Mouse (Mus musculus) kidney, embryonic 14.5 days (tissue): ENCODE measurements at regions not wholly inside any gene's neighbourhood (a gene's known extent, or its start where the extent isn't known, plus 50 kb on each side); places are given as distances from the start of the nearest gene placed in this dataset.

Experiments used
- ATAC-seq: fragments of 200-750 bp; cut with Nextera tagmentation; 2 replicates; pipeline ENCODE4 v1.8.0; 2017; ENCODE audit warnings: moderate number of reproducible peaks, mild to moderate bottlenecking, moderate TSS enrichment, moderate library complexity; ENCODE audit not compliant: low FRiP score, low TSS enrichment
- H3K27ac ChIP-seq: fragments of 300-500 bp; sonication (generic); 2 replicates; pipeline ENCODE4 v1.5.1; 2014; ENCODE audit warnings: low read depth, mild to moderate bottlenecking, low read length, moderate library complexity, mixed read lengths
- H3K27me3 ChIP-seq: fragments of 300-500 bp; sonication (generic); 2 replicates; pipeline ENCODE4 v1.6.1; 2014; ENCODE audit warnings: mild to moderate bottlenecking, low read length; ENCODE audit not compliant: control insufficient read depth, insufficient read depth
- H3K36me3 ChIP-seq: fragments of 300-500 bp; sonication (generic); 2 replicates; pipeline ENCODE4 v1.6.1; 2014; ENCODE audit warnings: low read length, mixed read lengths; ENCODE audit not compliant: control insufficient read depth, insufficient read depth
- H3K4me1 ChIP-seq: fragments of 300-500 bp; sonication (generic); 2 replicates; pipeline ENCODE4 v1.6.1; 2014; ENCODE audit warnings: low read length, mixed read lengths; ENCODE audit not compliant: control insufficient read depth, insufficient read depth
- H3K4me2 ChIP-seq: fragments of 300-500 bp; sonication (generic); replicated peaks from 2 replicates; pipeline ENCODE4 v1.6.1; 2014; ENCODE audit warnings: low read depth, mild to moderate bottlenecking, low read length
- H3K4me3 ChIP-seq: fragments of 300-500 bp; sonication (generic); 2 replicates; pipeline ENCODE4 v1.5.1; 2014; ENCODE audit warnings: mild to moderate bottlenecking, low read length
- H3K9ac ChIP-seq: fragments of 300-500 bp; sonication (generic); 2 replicates; pipeline ENCODE4 v1.6.1; 2014; ENCODE audit warnings: low read depth, mild to moderate bottlenecking, low read length, moderate library complexity
- H3K9me3 ChIP-seq: fragments of 300-500 bp; sonication (generic); 2 replicates; pipeline ENCODE4 v1.6.1; 2016; ENCODE audit warnings: low read length; ENCODE audit not compliant: control insufficient read depth
- WGBS: fragments of 180-500 bp; shearing (Covaris S2); extraction: QIAGEN DNeasy Blood & Tissue Kit; methylation state at CpG from one replicate; pipeline ENCODE4 v1.1.7; 2014; 5-methylcytosine and 5-hydroxymethylcytosine counted together

- no peak for ATAC-seq
- no peak overlapping the region for H3K9ac ChIP-seq
- H3K4me1 ChIP-seq, result no peaks in the 10 kb centered on the region
- H3K27me3 ChIP-seq, result no peaks in the 10 kb centered on the region
- 93% methylated on average over 1 of the region's 1 CpGs for WGBS
- H3K4me3 ChIP-seq, result no peak overlapping the region
- H3K4me2 ChIP-seq, result no peak overlapping the region
- H3K27ac ChIP-seq, result no peak overlapping the region
- H3K9me3 ChIP-seq, result no peaks in the 10 kb centered on the region
- no peaks in the 10 kb centered on the region for H3K36me3 ChIP-seq
Observed at GRCm38 (mm10) chr12:35863141-35863540, 62.3 kb upstream of the Agr3 start.

GRCm38 (mm10) chr12:35853159-35853558 lies 72.3 kb upstream of the Agr3 start:
- H3K4me1 ChIP-seq, result no peaks in the 10 kb centered on the region
- WGBS, result 74% methylated on average over 4 of the region's 4 CpGs
- H3K9me3 ChIP-seq, result no peaks in the 10 kb centered on the region
- no peaks in the 10 kb centered on the region for H3K36me3 ChIP-seq
- H3K4me2 ChIP-seq, result no peak overlapping the region
- no peak overlapping the region for H3K27ac ChIP-seq
- ATAC-seq, result no peak
- H3K27me3 ChIP-seq, result no peaks in the 10 kb centered on the region
- no peak overlapping the region for H3K4me3 ChIP-seq
- no peak overlapping the region for H3K9ac ChIP-seq

- no peaks in the 10 kb centered on the region for H3K4me1 ChIP-seq
- no peaks in the 10 kb centered on the region for H3K9me3 ChIP-seq
- no peaks in the 10 kb centered on the region for H3K27me3 ChIP-seq
- H3K36me3 ChIP-seq, result no peaks in the 10 kb centered on the region
- H3K4me2 ChIP-seq, result no peak overlapping the region
- no peak overlapping the region; the same call in 1 of the 2 replicates for H3K27ac ChIP-seq
- H3K9ac ChIP-seq, result no peak overlapping the region
- 60% methylated on average over 5 of the region's 5 CpGs for WGBS
- no peak for ATAC-seq
- no peak overlapping the region for H3K4me3 ChIP-seq
Observed at GRCm38 (mm10) chr12:35846905-35847610, 78.4 kb upstream of the Agr3 start.

GRCm38 (mm10) chr12:35836946-35837345 lies 88.5 kb upstream of the Agr3 start:
- H3K36me3 ChIP-seq, result no peaks in the 10 kb centered on the region
- H3K4me3 ChIP-seq, result no peak overlapping the region
- H3K4me1 ChIP-seq, result peaks cover 8% of the 10 kb centered on the region; the same call in 1 of the 2 replicates
- no peaks in the 10 kb centered on the region for H3K9me3 ChIP-seq
- H3K4me2 ChIP-seq, result no peak overlapping the region
- no peak overlapping the region for H3K9ac ChIP-seq
- no peak for ATAC-seq
- no peak overlapping the region for H3K27ac ChIP-seq
- no peaks in the 10 kb centered on the region for H3K27me3 ChIP-seq

- Histone ChIP-seq H3K9me3 (no peaks in the 10 kb centered on the region), H3K4me1 (peaks cover 8% of the 10 kb centered on the region; the same call in 1 of the 2 replicates), H3K27ac (peak overlapping the region; percentile 37; the same call in 1 of the 2 replicates), H3K36me3 (no peaks in the 10 kb centered on the region), H3K27me3 (no peaks in the 10 kb centered on the region), H3K9ac (no peak overlapping the region), H3K4me2 (no peak overlapping the region), H3K4me3 (no peak overlapping the region)
- no peak for ATAC-seq
- 49% methylated on average over 3 of the region's 3 CpGs for WGBS
Observed at GRCm38 (mm10) chr12:35833285-35833684, 92.1 kb upstream of the Agr3 start.

- Histone ChIP-seq H3K9ac (no peak overlapping the region), H3K27me3 (no peaks in the 10 kb centered on the region), H3K4me3 (no peak overlapping the region), H3K9me3 (no peaks in the 10 kb centered on the region), H3K36me3 (no peaks in the 10 kb centered on the region), H3K4me1 (peaks cover 8% of the 10 kb centered on the region; the same call in 1 of the 2 replicates), H3K27ac (no peak overlapping the region), H3K4me2 (no peak overlapping the region)
- 80% methylated on average over 2 of the region's 2 CpGs for WGBS
- 0 out of 2 replicates have a peak, but pooled peaks have one; percentile 20 for ATAC-seq
Observed at GRCm38 (mm10) chr12:35831922-35832512, 93.4 kb upstream of the Agr3 start.

- H3K4me1 ChIP-seq, result peaks cover 8% of the 10 kb centered on the region; the same call in 1 of the 2 replicates
- H3K27ac ChIP-seq, result no peak overlapping the region
- no peaks in the 10 kb centered on the region for H3K36me3 ChIP-seq
- no peaks in the 10 kb centered on the region for H3K27me3 ChIP-seq
- no peak overlapping the region for H3K4me3 ChIP-seq
- H3K9ac ChIP-seq, result no peak overlapping the region
- WGBS, result 6% methylated on average over 5 of the region's 5 CpGs
- ATAC-seq, result peak; percentile 72; the same call in 1 of the 2 replicates
- no peaks in the 10 kb centered on the region for H3K9me3 ChIP-seq
- H3K4me2 ChIP-seq, result no peak overlapping the region
Observed at GRCm38 (mm10) chr12:35831268-35831667, 94.2 kb upstream of the Agr3 start.

GRCm38 (mm10) chr12:35827797-35828196 lies 97.6 kb upstream of the Agr3 start:
- no peak overlapping the region for H3K4me2 ChIP-seq
- 66% methylated on average over 2 of the region's 2 CpGs for WGBS

GRCm38 (mm10) chr12:35826990-35827389 lies 98.4 kb upstream of the Agr3 start:
- WGBS, result 89% methylated on average over 5 of the region's 5 CpGs
- Histone ChIP-seq H3K27me3 (no peaks in the 10 kb centered on the region), H3K4me2 (no peak overlapping the region), H3K4me1 (no peaks in the 10 kb centered on the region), H3K9ac (no peak overlapping the region), H3K9me3 (no peaks in the 10 kb centered on the region), H3K27ac (no peak overlapping the region), H3K36me3 (no peaks in the 10 kb centered on the region), H3K4me3 (no peak overlapping the region)
- ATAC-seq, result no peak

More at GRCm38 (mm10) chr12:35827797-35828196, 97.6 kb upstream of the Agr3 start:
- Histone ChIP-seq H3K27me3 (no peaks in the 10 kb centered on the region), H3K9me3 (no peaks in the 10 kb centered on the region), H3K4me3 (no peak overlapping the region), H3K36me3 (no peaks in the 10 kb centered on the region), H3K4me1 (no peaks in the 10 kb centered on the region), H3K9ac (no peak overlapping the region), H3K27ac (no peak overlapping the region)
- ATAC-seq, result no peak
